Mouse (Mus musculus): ENCODE data around the gene Aar2.

The Aar2 gene

DNA sequence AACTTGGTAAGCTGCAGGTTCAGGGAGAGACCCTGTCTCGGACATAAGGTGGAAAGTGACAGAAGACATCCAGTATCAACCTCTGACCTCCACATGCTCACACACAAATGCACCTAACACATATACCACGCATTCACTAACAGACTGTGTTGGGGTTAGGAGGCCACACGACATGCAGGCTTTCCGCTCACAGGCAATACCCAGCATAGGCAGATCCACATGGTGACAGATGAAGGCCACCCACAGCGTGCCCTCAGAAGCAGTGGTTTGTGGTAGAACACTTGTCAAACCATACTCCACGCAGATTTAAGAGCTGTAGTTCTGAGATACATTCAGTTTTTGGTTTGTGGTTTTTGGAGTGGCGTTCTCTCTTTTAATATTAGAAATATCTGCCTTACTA lies 21.3 kb downstream of the Aar2 start:
- no peak for DNase-seq (ENCODE audit: low spot score in 2 of 2)

DNA sequence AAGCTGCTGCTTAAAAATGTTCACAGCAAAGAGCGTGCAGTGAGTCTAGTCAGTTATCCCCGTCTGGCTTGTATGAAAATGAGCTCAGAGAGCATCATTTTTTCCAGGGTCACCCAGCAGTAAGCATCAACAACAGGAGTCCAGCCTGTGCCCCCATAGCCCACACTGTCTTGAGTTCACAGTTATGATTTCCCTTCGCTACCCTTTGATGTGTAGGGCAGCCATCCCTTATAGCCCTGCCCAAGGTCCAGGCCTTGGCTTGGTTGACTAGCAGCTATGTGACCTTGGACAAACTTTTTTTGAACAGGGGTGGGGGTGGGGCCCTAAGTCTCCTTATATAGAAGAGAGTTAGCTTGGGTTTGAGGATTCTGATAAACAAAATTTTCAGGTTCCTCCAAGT lies 21.9 kb downstream of the Aar2 start:
- DNase-seq (ENCODE audit: low spot score in 2 of 2) = no peak

DNA sequence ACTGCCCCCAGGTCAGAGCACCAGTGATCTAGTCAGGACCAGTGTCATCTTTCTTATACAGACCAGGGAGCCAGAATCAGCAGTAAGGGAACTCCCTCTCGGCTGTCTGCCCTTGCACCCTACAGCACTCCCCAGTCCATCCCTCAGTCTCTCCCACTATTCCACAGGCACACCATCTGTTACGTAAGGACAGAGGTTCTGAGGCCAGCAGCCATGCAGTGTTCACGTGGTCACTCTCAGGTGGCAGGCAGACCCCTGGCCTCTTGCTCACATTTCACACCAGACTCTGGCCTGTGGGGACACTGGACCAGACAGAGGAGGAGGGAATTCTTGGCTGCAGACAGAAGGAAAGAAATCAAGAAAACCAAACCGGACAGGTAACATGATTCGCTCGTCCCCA lies 24.1 kb downstream of the Aar2 start:
- DNase-seq (ENCODE audit: low spot score in 2 of 2) = no peak

DNA sequence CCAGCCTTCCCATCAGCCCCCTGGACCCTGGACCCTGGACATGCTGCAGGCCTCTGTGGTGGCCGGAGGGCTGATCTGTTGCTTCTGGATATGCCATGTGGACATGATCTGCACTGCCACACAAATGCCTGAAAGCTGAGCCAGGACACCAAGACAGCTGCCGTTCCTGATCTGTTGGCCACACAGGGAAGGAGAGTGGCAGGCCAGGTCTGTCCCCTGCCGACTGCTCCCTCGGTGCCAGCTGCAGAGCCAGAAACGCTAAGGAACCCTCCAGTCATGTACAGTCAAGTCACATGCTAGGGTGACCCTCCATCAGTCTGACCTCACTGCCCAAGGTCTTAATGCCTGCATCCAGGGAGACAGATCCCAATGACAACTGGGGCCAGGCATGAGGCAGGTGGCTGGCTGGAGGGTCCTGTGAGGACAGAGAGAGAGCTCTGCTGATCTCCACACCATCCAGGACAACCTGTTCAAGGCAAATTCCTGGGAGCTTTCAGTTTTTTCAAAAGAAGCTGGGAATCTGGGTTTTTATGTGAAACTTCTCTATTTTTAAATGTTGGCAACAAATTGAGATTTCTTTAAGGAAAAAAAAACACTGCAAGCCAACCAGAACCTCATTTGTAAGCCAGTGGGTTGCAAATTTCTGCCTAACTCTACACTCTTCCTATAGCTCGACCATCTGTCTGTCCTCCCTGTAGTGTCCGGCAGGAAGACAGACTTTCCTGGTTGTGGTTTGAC lies 29.6 kb downstream of the Aar2 start:
- no peak for DNase-seq (ENCODE audit: low spot score in 2 of 2)

DNA sequence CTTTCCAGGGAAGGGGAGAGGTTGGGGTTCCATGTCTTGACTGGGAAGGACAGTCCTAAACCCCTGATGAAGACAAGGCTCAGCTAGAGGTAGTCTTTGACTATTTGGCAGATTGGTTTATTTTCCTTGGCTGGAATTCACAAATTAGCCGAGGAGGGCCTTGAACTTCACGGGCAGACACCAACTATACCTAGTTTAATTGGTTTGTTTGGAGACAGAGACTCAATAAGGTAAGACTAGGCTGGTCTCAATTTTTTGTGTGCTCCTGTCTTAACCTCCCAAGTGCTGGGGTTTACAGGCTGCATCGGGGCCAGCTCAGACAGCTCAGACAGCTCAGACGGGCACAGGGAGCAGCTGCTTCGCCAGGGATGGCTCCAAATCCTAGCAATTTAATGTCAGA lies 33.1 kb downstream of the Aar2 start:
- no peak for DNase-seq (ENCODE audit: low spot score in 2 of 2)

DNA sequence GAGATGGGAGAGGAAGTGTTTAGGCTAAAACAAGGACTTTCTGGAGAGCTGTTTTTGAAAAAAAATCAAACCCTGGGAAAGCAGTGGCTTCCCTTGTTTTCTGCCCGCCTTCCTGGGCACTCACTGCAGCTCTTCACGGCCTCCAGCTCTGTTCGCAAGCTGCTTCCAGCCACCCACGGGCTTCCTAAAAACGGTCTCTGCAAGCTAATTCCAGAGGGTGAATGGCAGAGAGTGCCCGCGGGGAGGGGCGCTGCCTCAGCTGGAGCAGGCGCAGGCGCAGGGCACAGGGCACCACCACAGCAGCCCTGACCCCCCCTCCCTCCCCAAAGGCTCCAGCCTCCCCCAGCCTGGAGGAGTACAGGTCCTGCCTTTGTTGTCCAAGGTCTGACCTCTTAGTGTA lies 33.9 kb downstream of the Aar2 start:
- DNase-seq (ENCODE audit: low spot score in 2 of 2) = no peak

DNA sequence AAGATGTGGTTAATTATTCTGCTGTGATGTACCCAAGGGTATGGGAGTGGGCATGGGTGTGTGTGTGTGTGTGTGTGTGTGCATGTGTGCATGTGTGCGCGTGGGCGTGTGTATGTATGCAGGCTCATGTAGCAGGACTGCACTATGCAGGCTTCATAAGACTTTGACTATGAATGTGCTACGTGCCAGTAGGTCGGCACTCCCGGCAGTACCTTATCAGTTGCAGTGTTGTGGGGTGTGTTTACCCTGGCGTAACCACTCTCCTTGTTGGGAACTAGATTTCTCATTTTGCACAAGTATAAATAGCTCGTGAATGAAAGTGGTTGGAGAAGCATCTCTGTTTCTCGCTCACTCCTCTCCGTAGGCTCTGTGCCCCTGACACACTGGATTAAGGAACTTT lies 35.5 kb downstream of the Aar2 start:
- DNase-seq (ENCODE audit: low spot score in 2 of 2) = no peak

DNA sequence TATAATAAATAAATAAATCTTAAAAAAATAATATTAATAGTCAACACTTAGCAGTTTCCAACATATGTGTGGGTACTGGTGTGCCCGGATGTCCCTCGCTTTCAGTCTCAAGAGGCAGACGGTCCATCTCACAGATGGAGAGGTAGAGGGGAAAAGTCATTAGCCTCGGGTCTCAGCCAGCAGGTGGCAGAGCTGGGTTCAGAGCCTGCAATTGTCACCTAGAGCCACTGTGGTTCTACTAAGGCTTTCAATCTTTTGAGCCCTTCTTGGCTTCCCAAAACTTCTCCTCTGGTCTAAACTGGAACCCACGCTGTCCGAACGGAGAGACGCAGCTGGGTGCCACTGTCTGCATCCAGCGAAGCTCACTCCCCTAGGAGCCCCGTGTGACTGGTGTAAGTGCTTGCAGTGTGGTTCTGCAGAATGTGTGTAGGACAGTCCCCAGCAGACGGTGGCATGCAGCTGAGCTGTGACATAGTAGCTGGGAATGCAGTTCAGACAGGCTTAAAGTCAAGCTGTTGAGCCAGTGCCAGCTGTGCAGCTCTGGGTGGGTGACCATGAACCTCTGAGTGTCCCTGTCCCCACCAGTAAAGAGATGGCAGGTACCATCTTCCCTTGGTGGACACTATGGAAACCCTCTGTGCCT lies 36.9 kb downstream of the Aar2 start:
- no peak for DNase-seq (ENCODE audit: low spot score in 2 of 2)

DNA sequence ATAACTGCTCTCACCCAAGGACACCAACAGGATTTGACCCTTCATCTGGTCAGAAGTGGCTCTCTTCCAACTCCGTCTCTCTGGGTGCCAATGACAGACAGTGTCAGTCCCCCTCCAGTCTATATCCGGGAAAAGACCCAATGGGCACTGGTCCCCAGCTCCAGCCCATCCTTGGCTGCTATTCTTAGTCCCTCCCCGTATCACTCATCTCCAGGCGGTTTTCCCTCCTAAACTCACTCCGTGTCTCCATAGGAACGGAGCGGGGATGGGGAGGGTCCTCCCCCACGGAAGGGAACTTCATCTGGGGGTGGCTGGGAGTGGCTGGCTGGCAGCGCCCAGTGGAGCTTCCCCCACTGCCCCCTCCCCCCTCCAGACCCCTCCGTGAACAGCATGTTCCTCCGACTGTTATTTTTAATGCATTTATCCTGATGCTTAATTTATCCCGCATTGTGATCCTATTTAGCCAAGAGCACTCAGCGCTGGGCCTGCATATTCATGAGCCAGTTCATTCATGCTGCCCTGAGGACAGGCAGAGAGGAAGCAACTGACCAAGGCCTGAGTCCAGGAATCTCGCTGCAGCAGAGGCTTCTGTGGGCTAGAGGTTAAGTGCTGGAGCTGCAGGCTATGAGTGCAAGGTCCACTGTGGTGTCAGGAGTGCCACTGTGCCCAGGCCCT lies 37.5 kb downstream of the Aar2 start:
- no peak for DNase-seq (ENCODE audit: low spot score in 2 of 2)

DNA sequence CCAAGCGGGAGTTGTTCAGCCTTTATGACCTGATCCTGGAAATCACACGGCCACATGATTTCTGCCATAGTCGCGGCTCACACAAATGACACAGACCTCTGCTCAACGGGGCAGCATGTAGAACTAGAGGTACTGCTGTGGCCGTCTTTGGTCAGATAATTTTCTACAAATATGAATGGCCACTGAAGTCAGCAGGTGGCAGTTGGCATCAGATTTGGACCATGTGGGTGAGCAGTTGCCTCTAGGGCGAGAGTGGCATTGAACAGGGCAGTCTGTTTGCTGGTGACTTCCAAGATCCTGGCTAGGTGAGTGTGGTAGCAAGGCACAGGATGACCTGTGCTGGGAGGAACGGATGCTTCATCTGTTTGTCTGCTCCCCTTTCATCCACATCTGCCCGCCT lies 42.1 kb downstream of the Aar2 start:
- DNase-seq (ENCODE audit: low spot score in 2 of 2) = no peak

DNA sequence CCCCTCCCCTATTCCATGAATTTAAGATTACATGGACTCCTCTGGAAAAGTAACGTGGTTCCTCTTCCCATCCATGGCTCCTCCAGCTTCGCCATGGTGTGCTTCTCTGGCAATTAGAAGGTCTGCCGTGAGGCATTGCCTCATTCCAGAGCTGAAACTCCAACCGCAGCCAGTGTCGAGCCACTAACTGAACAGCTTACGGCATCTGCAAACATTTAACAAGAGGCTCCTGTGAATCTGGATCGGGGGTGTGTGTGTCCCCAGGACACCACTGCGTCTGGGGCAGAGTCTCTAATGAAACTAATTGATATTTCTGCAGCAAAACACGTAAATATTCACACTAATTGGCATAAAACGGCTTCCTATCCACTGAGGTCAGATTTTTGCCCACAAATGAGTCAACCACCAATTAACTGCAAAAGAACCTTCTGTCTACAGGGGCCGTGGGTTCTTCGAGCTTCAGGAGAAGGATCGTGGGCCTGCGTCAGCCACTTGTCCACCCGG lies 47.7 kb downstream of the Aar2 start:
- DNase-seq (ENCODE audit: low spot score in 2 of 2) = no peak

DNA sequence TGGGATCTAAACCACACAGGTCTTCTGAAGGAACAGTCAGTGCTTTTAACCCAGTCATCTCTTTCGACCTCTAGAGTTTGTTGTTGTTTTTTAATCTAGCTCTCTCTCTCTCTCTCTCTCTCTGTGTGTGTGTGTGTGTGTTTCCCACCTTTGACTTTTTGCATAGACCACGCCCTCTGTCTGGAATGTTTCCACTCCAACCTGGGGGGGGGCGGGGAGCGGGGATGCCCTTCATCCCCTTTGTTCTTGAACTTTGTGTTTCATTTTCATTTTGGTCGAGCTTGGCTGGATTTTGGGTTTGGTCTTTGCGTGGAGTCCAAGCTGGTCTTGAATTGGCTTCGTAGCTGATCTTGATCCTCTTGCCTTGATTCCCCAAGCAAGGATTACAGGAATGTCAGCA lies 55.2 kb downstream of the Aar2 start:
- DNase-seq (ENCODE audit: low spot score in 2 of 2) = no peak

DNA sequence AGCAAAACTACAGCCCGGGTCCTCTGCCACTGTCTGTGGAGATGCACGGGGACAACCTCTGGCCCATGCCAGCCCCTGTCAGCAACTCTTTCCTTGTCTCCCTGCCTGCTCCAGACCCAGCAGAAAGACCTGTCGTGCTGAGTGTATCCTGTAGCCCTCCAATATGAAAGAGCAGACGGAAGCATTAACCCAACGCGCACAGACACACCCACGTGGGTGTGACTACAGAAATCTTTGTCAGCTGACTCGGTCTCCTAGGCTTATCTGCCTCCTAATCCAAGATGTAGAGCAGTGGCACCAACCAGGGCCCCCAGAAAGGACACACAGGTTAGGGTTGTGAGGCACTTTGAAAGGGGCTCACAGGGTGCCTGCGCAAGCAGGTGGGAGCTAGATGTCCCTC lies 56.3 kb downstream of the Aar2 start:
- no peak for DNase-seq (ENCODE audit: low spot score in 2 of 2)

DNA sequence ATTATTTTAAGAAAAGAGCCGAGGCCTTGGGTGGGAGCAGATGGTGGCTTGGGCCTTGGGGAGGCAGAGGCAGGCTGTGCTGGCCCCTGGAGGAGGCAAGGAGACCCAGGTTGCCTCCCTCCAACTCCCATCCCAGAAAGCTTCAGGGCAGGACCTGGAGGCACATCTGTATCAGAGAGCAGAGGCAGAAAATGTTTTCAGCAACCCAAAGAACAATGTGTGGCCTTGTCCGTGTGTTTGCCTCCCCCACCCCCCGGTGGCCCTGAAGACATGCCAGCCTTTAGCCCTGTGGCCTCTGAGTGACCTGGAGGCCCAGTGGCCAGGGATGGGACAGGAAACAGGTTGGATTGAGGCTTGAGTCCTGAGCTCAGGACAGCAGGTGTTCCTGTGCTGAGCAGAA lies 57.8 kb downstream of the Aar2 start:
- no peak for DNase-seq (ENCODE audit: low spot score in 2 of 2)

DNA sequence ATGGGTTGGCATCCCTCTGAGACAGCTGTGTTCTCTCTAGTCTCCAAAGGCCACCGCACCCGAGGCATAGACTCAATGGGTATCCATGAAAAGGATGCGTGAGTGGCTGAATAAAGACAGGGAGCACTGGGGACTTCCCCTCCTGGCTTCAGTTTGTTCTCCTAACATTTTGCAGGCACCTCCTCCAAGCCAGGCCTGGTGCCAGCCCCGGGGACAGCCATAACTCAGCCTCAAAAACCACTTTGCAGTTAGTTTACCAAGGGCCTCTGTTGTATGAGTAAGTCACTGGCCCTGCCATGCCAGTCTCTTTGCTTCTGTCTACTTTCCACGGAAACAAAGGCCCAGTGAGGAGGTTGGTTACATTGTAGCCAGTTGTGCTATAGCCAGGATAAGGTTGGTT lies 58.6 kb downstream of the Aar2 start:
- no peak for DNase-seq (ENCODE audit: low spot score in 2 of 2)

DNA sequence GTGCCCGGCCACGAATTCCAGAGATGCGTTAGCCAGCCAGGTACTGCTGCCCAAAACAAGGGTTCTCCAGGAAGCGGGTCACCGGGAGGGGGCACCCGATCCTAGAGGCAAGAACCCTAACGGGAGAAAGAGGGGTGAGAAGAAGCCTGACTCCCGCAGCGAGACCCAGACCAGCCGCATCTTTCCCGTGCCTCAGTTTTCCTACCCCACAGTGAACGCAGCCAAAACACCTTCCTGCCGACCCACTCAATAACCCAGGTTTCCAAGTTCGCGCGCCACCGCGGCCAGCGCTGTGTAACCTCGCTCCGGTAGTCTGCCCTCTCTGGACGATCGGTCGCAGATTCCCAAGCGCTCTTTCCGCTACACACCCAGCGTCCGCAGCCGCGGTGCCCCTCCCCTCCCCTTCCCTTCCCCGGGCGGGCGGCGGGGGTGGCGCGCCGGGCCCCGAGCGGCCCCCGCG lies 65.7 kb downstream of the Aar2 start:
- no peak for DNase-seq (ENCODE audit: low spot score in 2 of 2)

DNA sequence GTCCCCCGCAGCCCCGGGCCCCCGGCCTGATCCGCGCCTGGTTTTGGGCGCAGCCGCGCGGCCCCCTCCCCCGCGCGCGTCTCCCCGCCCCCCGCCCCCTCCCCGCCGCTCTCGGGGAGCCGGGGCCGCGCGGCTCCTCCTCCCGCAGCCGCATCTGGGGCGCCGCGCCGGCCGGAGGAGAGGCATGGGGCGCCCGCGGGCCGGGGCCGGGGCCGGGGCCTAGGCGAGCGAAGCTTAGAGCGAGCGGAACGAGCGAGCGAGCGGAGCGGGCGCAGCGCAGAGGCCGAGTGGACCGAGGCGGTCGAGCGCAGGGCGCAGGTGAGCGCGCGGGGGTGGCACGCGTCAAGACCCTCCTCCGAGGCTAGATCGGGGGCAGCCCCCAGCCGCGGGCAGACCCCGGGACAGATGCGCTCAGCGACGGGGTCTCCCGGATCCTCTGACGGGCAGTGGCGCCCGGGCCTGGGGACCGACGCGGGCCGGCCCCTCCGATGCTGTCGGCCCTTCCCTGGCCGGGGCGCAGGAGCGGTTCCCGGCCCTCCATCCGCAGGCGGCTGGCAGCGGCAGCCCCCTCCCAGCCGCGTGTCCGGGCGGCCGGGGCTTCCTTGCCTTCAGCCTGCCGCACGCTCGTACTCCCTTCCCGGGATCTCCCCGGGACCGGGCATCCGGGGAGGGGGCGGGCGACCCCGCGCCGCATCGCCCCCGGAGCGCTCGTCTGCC lies 66.3 kb downstream of the Aar2 start, which contains the start of gene Dlgap4:
Dlgap4 (plus strand) TSS at position 165 of the 717 bp plus-strand sequence.
- no peak for DNase-seq (ENCODE audit: low spot score in 2 of 2)

DNA sequence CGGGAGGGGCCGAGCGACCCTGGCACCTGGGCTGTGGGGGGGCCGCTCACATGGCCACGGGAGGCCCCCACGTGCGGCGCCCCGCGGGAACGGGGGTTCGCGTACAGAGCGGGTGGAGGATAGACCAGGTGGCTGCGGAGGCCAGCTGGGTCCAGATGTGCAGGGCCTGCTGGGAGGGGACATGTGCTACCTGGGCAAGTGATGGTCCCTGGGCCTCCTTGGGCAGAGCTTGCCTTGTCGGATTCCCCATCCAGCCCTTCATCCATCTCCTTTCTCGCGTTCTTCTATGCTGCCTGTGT lies 66.8 kb downstream of the Aar2 start:
- no peak for DNase-seq (ENCODE audit: low spot score in 2 of 2)

DNA sequence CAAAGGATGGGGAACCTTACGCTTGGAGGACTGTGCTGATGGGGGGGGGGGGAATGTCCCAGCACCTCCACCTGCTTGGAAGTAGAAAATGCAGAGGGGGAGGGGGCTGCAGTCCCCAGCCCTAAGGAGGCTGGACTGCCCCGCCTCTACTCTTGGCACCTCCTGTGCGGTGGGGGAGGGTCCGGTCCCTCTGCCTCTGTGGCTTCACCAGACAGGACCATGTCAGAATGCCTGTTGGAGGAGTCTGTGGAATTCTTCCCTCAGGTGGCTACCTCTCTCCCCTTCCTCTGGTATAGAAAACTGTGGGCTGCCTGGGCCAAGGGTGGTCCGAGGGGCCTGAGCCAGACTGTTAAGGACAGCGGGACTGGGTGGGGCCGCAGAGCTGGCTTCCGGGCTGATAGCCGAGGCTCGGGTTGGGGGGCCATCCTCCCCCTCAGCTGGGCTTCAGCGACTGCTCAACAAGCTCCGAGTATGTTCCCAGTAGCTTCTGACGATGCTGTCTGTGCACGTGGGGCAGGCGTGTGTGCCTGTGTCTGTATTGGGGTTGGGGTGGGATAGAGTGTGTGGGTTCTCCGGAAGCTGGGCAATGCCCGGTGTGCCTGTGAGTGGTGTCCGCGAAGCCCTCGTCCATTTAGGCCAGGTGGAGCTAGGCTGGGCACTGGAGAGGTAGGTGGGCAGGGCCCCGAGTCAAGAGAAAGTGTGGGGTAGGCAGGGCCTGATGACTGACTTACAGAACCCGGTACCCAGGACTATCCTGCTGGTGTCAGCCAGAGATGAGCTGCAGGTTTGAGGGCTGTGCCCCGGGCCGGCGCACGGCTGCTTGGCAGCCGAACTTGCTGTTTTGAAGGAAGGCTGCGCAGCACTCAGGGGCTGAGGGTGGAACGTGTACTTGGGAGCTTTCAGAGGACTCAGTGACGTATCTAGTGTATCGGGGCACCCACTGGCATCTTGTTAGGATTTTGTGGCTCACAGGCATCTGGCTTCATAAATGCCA lies 67.6 kb downstream of the Aar2 start:
- DNase-seq (ENCODE audit: low spot score in 2 of 2) = no peak

DNA sequence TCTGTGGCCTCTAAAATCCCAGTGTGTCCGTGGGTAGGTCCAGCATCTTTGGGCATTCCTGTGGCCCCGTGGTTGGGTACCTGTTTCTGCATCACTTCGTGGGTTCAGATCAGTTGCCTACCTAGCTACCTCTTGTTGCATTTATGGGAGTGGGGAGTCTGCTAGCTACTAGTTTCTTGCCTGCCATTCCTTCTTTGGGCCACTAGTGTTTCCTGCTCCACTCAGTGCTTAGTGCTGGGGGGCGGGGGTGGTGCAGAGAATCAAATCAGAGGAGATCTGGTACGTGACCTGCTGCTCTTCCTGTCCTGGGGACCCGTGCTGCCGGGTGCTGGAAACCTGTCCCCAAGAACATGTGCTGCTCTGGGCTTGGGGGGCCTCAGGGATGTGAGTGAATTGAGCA lies 69.1 kb downstream of the Aar2 start:
- no peak for DNase-seq (ENCODE audit: low spot score in 2 of 2)

DNA sequence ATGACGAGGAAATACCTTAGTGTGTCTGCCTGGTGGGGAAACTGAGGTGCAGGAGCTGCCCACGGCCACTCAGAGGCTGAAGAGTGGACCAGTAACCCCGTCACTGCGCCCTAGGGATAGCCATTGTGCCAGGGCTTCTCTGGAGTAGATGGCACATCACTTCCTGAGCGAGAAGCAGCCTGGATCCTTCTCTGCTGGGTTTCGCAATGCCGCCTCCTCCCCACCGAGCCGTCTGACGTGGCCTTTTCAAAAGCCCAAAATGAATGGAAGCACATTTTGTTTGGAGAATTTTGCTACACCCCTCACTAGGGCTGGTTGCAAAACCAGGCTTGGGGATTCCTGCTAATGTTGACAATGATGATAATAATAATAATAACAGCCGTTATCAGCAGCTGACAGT lies 70.2 kb downstream of the Aar2 start:
- no peak for DNase-seq (ENCODE audit: low spot score in 2 of 2)

Measured in spleen, postnatal 14 days (tissue).